Mouse (Mus musculus) right cerebral cortex, postnatal 25 days (tissue): ENCODE results near the gene Tfap2c.

Experiments used
- DNase-seq: peaks from one replicate; pipeline ENCODE4 v3.0.0; 2022

Tfap2c gene

GRCm38 (mm10) chr2:172549371-172550155, at the start of gene Tfap2c:
Tfap2c (plus strand) TSS chr2:172549593.
- peak; percentile 7 for DNase-seq

GRCm38 (mm10) chr2:172500752-172501316, 48.6 kb upstream of the Tfap2c start:
- no peak for DNase-seq

- no peak for DNase-seq
Measured at GRCm38 (mm10) chr2:172501341-172501740, 48.1 kb upstream of the Tfap2c start.

- no peak for DNase-seq
Measured at GRCm38 (mm10) chr2:172502168-172502567, 47.2 kb upstream of the Tfap2c start.

- no peak for DNase-seq
Measured at GRCm38 (mm10) chr2:172506121-172506520, 43.3 kb upstream of the Tfap2c start.

- DNase-seq = no peak
Measured at GRCm38 (mm10) chr2:172510056-172510712, 39.2 kb upstream of the Tfap2c start.

GRCm38 (mm10) chr2:172510899-172511298, 38.5 kb upstream of the Tfap2c start:
- DNase-seq = no peak

- DNase-seq = no peak
Measured at GRCm38 (mm10) chr2:172516407-172516992, 32.9 kb upstream of the Tfap2c start.

- DNase-seq = no peak
Measured at GRCm38 (mm10) chr2:172520616-172521371, 28.6 kb upstream of the Tfap2c start.

GRCm38 (mm10) chr2:172522528-172522927, 26.9 kb upstream of the Tfap2c start:
- DNase-seq = no peak

GRCm38 (mm10) chr2:172527175-172527574, 22.2 kb upstream of the Tfap2c start:
- no peak for DNase-seq

GRCm38 (mm10) chr2:172543987-172544386, 5.4 kb upstream of the Tfap2c start:
- DNase-seq = no peak

GRCm38 (mm10) chr2:172544601-172545127, 4.7 kb upstream of the Tfap2c start:
- DNase-seq = no peak

GRCm38 (mm10) chr2:172545592-172546235, 3.7 kb upstream of the Tfap2c start:
- DNase-seq = no peak

- no peak for DNase-seq
Measured at GRCm38 (mm10) chr2:172546551-172546950, 2.8 kb upstream of the Tfap2c start.

- no peak for DNase-seq
Measured at GRCm38 (mm10) chr2:172547116-172547515, 2.3 kb upstream of the Tfap2c start.

- DNase-seq = peak; percentile 13
Measured at GRCm38 (mm10) chr2:172547807-172548586, 1.4 kb upstream of the Tfap2c start.

- no peak for DNase-seq
Measured at GRCm38 (mm10) chr2:172548672-172549255, 629 bp upstream of the Tfap2c start.

GRCm38 (mm10) chr2:172550364-172551080, 1.1 kb downstream of the Tfap2c start:
- peak; percentile 21 for DNase-seq

- DNase-seq = no peak
Measured at GRCm38 (mm10) chr2:172551081-172551720, 1.8 kb downstream of the Tfap2c start.
